Mouse (Mus musculus): ENCODE measurements around the gene Zfp668.
"Not testable (repeated sequence)": the region's sequence is repeated elsewhere in the genome, so short reads cannot be mapped to it uniquely, and the experiment has no call there.

The Zfp668 gene

GRCm38 (mm10) chr7:127876467-127877348 lies at the start of gene Zfp668:
Zfp668 (minus strand) TSS chr7:127876828.
- peak; percentile 90 for DNase-seq

GRCm38 (mm10) chr7:127926066-127926465 lies 49.4 kb upstream of the Zfp668 start:
- no peak for DNase-seq

GRCm38 (mm10) chr7:127925252-127925651 lies 48.6 kb upstream of the Zfp668 start:
- DNase-seq = no peak

GRCm38 (mm10) chr7:127923714-127924113 lies 47.1 kb upstream of the Zfp668 start:
- no peak for DNase-seq

GRCm38 (mm10) chr7:127922451-127923275 lies 46.0 kb upstream of the Zfp668 start:
- no peak for DNase-seq

GRCm38 (mm10) chr7:127921516-127921915 lies 44.9 kb upstream of the Zfp668 start:
- DNase-seq = peak; percentile 61

DNA sequence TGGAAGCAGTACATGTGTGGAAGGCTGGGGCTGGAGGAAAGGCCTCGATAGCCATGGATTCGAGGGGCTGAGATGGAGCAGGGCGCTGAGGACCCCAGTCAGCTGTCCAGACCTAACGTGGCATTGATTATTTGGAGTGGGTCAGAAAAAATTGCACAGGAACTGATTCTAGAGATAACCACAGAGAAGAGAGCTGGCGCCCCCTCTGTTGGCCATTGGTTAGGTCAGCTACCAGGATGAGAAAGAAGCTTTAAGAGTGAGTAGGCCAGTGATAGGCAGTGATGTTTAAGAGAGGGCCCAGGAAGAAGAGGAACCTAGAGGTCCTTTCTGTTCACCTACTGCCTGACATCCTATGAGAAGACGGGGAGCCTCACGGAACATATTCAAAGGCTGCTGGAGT lies 42.7 kb upstream of the Zfp668 start:
- peak; percentile 71 for DNase-seq

DNA sequence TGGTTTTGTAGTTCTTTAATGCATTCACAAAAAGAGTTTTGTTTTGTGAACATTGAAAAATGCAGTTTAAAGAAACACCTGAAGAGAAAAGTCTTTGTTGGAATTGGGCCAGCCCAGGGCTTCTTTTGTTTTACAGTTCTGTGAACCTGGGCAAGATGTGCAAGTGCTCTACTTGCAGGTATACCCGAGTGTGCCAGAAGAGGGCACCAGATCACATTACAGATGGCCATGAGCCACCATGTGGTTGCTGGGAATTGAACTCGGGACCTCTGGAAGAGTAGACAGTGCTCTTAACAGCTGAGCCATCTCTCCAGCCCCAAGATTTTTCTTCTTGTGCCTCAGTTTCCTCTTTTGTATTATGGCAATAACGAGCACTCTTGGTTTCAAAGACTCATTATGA lies 41.6 kb upstream of the Zfp668 start:
- peak; percentile 86 for DNase-seq

GRCm38 (mm10) chr7:127915293-127915692 lies 38.7 kb upstream of the Zfp668 start:
- no peak for DNase-seq

GRCm38 (mm10) chr7:127912938-127913337 lies 36.3 kb upstream of the Zfp668 start:
- no peak for DNase-seq

- DNase-seq = peak; percentile 85
These were observed 35.7 kb upstream of the Zfp668 start, which contains the start of gene Kat8 for GRCm38 (mm10) chr7:127912190-127912871. Kat8 (plus strand) TSS chr7:127912516.

DNA sequence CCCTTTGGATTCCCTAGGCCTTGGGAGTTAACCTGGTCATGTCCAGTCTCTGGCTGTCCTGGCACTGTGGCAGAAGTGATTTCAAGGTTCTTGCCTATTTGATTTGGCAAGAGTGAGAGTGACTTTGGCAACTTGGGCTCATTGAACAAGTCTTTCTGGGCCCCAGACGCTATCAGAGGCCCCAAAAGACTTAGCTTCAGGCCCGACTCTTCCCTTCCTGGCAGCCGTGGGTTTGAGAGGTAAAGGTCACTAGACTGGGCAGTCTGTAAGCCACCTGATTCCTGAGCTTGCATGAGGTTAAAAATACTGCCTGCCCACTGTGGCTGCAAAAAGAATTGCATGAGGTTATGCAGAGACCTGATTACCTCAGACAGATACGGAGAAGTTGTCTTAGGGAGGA lies 32.0 kb upstream of the Zfp668 start:
- no peak for DNase-seq

DNA sequence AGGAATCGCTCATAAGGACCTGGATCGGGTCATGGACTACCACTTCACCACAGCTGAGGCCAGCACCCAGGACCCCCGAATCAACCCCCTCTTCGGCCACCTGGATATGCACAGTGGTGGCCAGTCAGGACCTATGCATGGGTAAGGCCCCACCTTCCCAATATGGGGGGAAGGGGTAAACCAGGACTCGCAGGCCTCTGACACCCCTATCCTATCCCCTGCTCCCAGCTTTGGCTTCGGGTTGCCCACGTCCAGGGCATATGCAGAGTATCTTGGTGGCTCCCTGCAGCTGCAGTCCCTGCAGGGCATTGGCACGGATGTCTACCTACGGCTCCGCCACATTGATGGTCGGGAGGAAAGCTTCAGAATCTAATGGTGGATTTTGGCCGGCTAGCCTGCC lies 31.3 kb upstream of the Zfp668 start:
- no peak for DNase-seq

DNA sequence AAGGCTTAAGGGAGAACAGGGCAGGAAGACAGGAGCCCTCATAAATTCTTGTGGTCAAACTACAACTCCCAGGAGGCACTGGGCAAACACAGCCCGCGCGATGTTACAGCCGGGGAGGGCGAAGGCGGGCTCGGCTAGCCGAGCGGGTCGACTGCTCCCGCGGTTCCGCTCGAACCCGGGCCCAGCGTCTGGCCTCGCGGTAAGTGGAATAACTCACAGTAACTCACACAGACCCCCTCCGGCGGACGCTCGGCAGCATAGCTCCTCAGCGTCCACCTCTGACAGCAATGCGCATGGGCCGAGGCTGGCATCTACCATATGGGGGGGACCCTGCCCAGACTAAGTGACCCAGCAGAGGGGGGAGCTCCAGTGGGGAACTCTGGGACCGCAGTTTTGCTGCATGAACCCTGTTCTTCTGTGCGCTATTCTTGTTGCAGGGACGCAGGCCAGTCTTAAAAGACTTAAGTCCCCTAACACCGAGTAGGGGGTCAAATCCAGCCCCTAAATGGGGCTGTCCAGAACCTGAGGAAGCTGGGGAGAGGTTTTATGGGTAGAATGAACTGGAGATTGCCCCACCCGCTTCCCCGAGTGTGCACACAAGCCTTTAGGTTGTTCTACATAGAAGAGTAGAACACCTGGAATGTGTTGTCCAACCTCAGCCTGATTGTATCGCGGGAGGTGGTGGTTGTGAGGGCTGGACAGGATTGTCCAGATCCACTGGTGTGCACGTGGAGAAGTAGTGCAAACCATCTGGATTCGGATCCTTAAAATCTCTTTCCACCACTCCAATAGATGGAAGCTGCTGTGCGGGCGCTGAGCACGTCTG lies 27.6 kb upstream of the Zfp668 start, which contains the start of gene Bckdk:
Gene Bckdk (plus strand): TSS at position 112 of the 826 bp plus-strand sequence.
- DNase-seq = peak; percentile 81

GRCm38 (mm10) chr7:127901772-127902171 lies 25.1 kb upstream of the Zfp668 start:
- DNase-seq = no peak

DNA sequence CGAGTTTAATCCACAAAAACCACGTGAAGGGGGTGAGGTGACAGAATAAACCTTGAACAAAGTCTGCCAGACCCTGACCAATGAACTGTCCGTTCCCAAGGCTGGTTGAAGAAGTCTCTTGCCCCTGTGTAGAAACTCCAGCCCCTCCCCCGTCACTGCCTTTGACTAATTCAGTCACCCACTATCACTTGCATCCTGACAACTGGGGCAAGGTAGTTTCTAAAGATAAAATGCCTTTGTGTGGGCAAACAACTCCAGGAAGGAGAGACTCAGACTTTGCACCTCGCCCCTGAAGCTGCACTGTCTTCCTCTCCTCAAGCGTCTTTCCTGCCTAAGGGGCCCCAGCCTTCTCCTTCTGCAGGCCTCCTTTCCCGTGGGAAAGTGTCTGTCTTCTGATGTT lies 23.4 kb upstream of the Zfp668 start:
- peak; percentile 44 for DNase-seq

GRCm38 (mm10) chr7:127898179-127898956 lies 21.7 kb upstream of the Zfp668 start:
- DNase-seq = peak; percentile 79

DNA sequence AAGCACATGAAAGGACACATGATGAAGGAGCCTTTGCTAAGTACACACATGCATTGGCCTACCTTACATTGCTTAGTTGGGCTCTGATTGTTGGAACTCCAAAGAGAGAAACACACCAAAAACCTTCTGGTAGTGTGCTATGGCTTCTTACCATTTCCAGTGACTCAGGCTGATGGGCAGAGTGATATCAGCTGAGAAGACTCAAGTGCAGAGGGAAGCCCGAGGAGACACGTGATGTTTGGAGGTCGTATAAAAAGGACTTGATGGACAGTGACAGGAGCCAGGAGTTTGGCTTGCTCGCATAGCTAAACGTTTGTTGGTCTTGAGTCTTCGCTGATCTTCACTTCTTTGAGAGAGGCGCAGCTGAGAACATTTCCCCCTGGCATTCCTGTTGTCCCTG lies 20.9 kb upstream of the Zfp668 start:
- no peak for DNase-seq

- peak; percentile 90 for DNase-seq
These were observed 19.8 kb upstream of the Zfp668 start for GRCm38 (mm10) chr7:127896384-127896783.

DNA sequence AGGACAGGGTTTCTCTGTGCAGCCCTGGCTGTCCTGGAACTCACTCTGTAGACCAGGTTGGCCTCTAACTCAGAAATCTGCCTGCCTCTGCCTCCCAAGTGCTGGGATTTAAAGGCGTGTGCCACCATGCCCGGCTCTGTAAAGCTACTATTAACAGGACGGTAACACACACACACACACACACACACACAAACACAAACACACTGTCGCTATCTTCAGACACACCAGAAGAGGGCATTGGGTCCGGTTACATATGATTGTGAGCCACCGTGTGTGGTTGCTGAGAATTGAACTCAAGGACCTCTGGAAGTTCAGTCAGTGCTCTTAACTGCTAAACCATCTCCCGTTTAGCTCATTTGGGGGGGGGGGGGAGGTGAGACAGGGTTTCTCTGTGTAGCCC lies 19.3 kb upstream of the Zfp668 start:
- DNase-seq = not testable (repeated sequence)

- DNase-seq = peak; percentile 91
These were observed 18.8 kb upstream of the Zfp668 start, which contains the start of the genes Gm21974 and Vkorc1 for GRCm38 (mm10) chr7:127895442-127895841. Gm21974 (minus strand) TSS chr7:127895454. Vkorc1 (minus strand) TSS chr7:127895617.

Measured in thymus, postnatal 4 days (tissue).